18 mouse cellular contexts compared by ENCODE assay signal in genomic region chr4:31826661-31827060, GRCm38 (mm10).
DNase-seq lines count a peak whose midpoint lies in the region; ATAC-seq and TF ChIP-seq lines count a peak whose summit lies in the region.
"Had no signal": no experiment of that assay in that cellular context is flagged by ENCODE, and none has a peak within 500 bp of the region (broad histone marks: within the 10 kb centered on the region; RNA-seq: fewer than 3 reads in every experiment).

No protein-coding gene starts in this region.

- WGBS in kidney, embryonic 14.5 days = 69% methylated on average over 8 of the region's 8 CpGs

- peaks cover 5 to 11% of the 10 kb centered on the region in 2 experiments; a peak in 2 of 4 replicates for H3K4me1 ChIP-seq in ES-E14 (ENCODE audit: control insufficient read depth in 2 of 2, insufficient read depth in 2 of 2, low read length in 2 of 2, poor library complexity in 1 of 2)
- peaks cover 21% of the 10 kb centered on the region for H3K4me1 ChIP-seq in kidney, embryonic 14.5 days (ENCODE audit: control insufficient read depth, insufficient read depth, low read length)
- H3K4me1 ChIP-seq: liver, embryonic 15.5 days had no signal

- no peak overlapping the region for H3K4me3 ChIP-seq in ES-E14 (ENCODE audit: insufficient read depth in 1 of 2, low read depth in 1 of 2, low read length in 2 of 2, poor library complexity in 1 of 2, severe bottlenecking in 1 of 2)
- H3K4me3 ChIP-seq in kidney, embryonic 14.5 days (ENCODE audit: low read length) = no peak overlapping the region
- no peak overlapping the region for H3K4me3 ChIP-seq in gastrocnemius, adult 2 months
- H3K4me3 ChIP-seq: forebrain, embryonic 15.5 days; hindbrain, embryonic 15.5 days; limb, embryonic 15.5 days; liver, embryonic 15.5 days; midbrain, embryonic 15.5 days; neural tube, embryonic 15.5 days had no signal

- peak; percentile 48; the same call in 1 of the 2 replicates for ATAC-seq in kidney, embryonic 14.5 days (ENCODE audit: low FRiP score, low TSS enrichment)
- ATAC-seq: forebrain, embryonic 15.5 days; intestine, postnatal 0 days; midbrain, embryonic 15.5 days had no signal

- no peak for TF ChIP-seq CTCF in gastrocnemius, adult 2 months (IDR thresholded peaks at IDR 0.05)

- H3K9me3 ChIP-seq in ES-E14 (ENCODE audit: control insufficient read depth, insufficient read depth, low read depth, low read length) = no peaks in the 10 kb centered on the region
- H3K9me3 ChIP-seq in kidney, embryonic 14.5 days (ENCODE audit: control insufficient read depth, low read length) = no peaks in the 10 kb centered on the region
- H3K9me3 ChIP-seq: forebrain, embryonic 15.5 days; hindbrain, embryonic 15.5 days; limb, embryonic 15.5 days; liver, embryonic 15.5 days; midbrain, embryonic 15.5 days; neural tube, embryonic 15.5 days had no signal

- no peak overlapping the region for H3K9ac ChIP-seq in ES-E14 (ENCODE audit: insufficient read depth, low read depth, low read length, poor library complexity, severe bottlenecking)
- H3K9ac ChIP-seq in kidney, embryonic 14.5 days (ENCODE audit: low read depth, low read length) = no peak overlapping the region
- H3K9ac ChIP-seq: forebrain, embryonic 15.5 days; hindbrain, embryonic 15.5 days; limb, embryonic 15.5 days; liver, embryonic 15.5 days; midbrain, embryonic 15.5 days; neural tube, embryonic 15.5 days had no signal

- H3K27ac ChIP-seq in ES-E14 (ENCODE audit: insufficient read depth, low read depth, low read length, poor library complexity, severe bottlenecking) = no peak overlapping the region
- H3K27ac ChIP-seq in kidney, embryonic 14.5 days (ENCODE audit: low read depth, low read length) = peak overlapping the region; percentile 86; the same call in 1 of the 2 replicates
- no peak overlapping the region for H3K27ac ChIP-seq in gastrocnemius, adult 2 months
- H3K27ac ChIP-seq: forebrain, embryonic 15.5 days; hindbrain, embryonic 15.5 days; limb, embryonic 15.5 days; liver, embryonic 15.5 days; midbrain, embryonic 15.5 days; neural tube, embryonic 15.5 days had no signal

- DNase-seq in kidney, adult 11 months = peak; percentile 4
- DNase-seq in kidney, postnatal 14 days = no peak
- DNase-seq in ES-E14 (ENCODE audit: low read depth, low spot score) = peak; percentile 46
- DNase-seq in retina, postnatal 1 day = peak; percentile 66
- DNase-seq in gastrocnemius, adult 2 months = no peak
- no peak for DNase-seq in thymus, adult 18-20 months
- DNase-seq: cerebellum, adult 2 months; layer of hippocampus, postnatal 36 days; right cerebral cortex, postnatal 25 days had no signal

- H3K27me3 ChIP-seq in kidney, embryonic 14.5 days (ENCODE audit: control insufficient read depth, insufficient read depth, low read length) = no peaks in the 10 kb centered on the region
- H3K27me3 ChIP-seq: forebrain, embryonic 15.5 days; hindbrain, embryonic 15.5 days; limb, embryonic 15.5 days; liver, embryonic 15.5 days; midbrain, embryonic 15.5 days; neural tube, embryonic 15.5 days had no signal

- no peaks in the 10 kb centered on the region for H3K36me3 ChIP-seq in ES-E14 (ENCODE audit: control insufficient read depth, insufficient read depth, low read length, poor library complexity, severe bottlenecking)
- no peaks in the 10 kb centered on the region for H3K36me3 ChIP-seq in kidney, embryonic 14.5 days (ENCODE audit: control insufficient read depth, insufficient read depth, low read length)
- H3K36me3 ChIP-seq: forebrain, embryonic 15.5 days; hindbrain, embryonic 15.5 days; limb, embryonic 15.5 days; liver, embryonic 15.5 days; midbrain, embryonic 15.5 days; neural tube, embryonic 15.5 days had no signal

- intact Hi-C loops in gastrocnemius, adult 2 months (cut with DNase I) = no loop called here

- H3K4me2 ChIP-seq in kidney, embryonic 14.5 days (replicated peaks; ENCODE audit: low read depth, low read length) = no peak overlapping the region
- H3K4me2 ChIP-seq: forebrain, embryonic 15.5 days; heart, embryonic 11.5 days; hindbrain, embryonic 15.5 days; limb, embryonic 15.5 days; liver, embryonic 15.5 days; midbrain, embryonic 15.5 days; neural tube, embryonic 15.5 days had no signal

- in situ Hi-C loops in ES-E14 (cut with MboI; ENCODE audit: low sequenced_read_pairs in 2 of 2, unreplicated experiment in 2 of 2) = no loop called here

TF ChIP-seq in ES-E14, 5 proteins besides CTCF, POLR2A, EP300 and RAD21:
- TF ChIP-seq ZC3H11A (IDR thresholded peaks at IDR 0.05; ENCODE audit: borderline replicate concordance, low read depth, low read length) (no peak), ZNF384 (IDR thresholded peaks at IDR 0.05; ENCODE audit: low read depth, low read length) (no peak), HCFC1 (IDR thresholded peaks at IDR 0.05; ENCODE audit: borderline replicate concordance, insufficient read depth, low read length) (no peak), CHD2 (IDR thresholded peaks at IDR 0.05; ENCODE audit: low read depth, low read length) (no peak), MAFK (IDR thresholded peaks at IDR 0.05; ENCODE audit: insufficient read depth, low read depth, low read length) (no peak)

Comparison
In these comparisons a context has a peak if more than half of its experiments do, and no peak if none do; other contexts are left out.
1. DNase-seq: peak in kidney, adult 11 months (single experiment), ES-E14 (single experiment) and retina, postnatal 1 day (single experiment); none in kidney, postnatal 14 days (single experiment), gastrocnemius, adult 2 months (single experiment) and thymus, adult 18-20 months (0 of 2).